Mouse (Mus musculus) ovary, postnatal 10 days (tissue): ENCODE measurements around the gene Igf2.
A peak's percentile ranks its signal among the peaks of the same experiment; 100 is the strongest.

Source experiments
- DNase-seq: peaks from one replicate; pipeline ENCODE4 v3.0.0; 2022; ENCODE audit warnings: low spot score

Igf2 gene

GRCm38 (mm10) chr7:142666659-142667058, at the start of gene Igf2:
TSS of gene Igf2 (minus strand) at chr7:142666816.
- DNase-seq = no peak

- peak; percentile 9 for DNase-seq
Observed at GRCm38 (mm10) chr7:142714783-142715498, 48.3 kb upstream of the Igf2 start.

GRCm38 (mm10) chr7:142706873-142707272, 40.3 kb upstream of the Igf2 start:
- no peak for DNase-seq

GRCm38 (mm10) chr7:142699334-142699860, 32.8 kb upstream of the Igf2 start:
- DNase-seq = no peak

- DNase-seq = no peak
Observed at GRCm38 (mm10) chr7:142678611-142679010, 12.0 kb upstream of the Igf2 start.

- DNase-seq = no peak
Observed at GRCm38 (mm10) chr7:142675644-142676043, 9.0 kb upstream of the Igf2 start.

- no peak for DNase-seq
Observed at GRCm38 (mm10) chr7:142675141-142675540, 8.5 kb upstream of the Igf2 start.

- DNase-seq = no peak
Observed at GRCm38 (mm10) chr7:142672120-142672519, 5.5 kb upstream of the Igf2 start.

GRCm38 (mm10) chr7:142671067-142671466, 4.5 kb upstream of the Igf2 start:
- DNase-seq = no peak

GRCm38 (mm10) chr7:142669751-142670625, 3.4 kb upstream of the Igf2 start, which contains the start of gene Gm49394:
TSS of gene Gm49394 (minus strand) at chr7:142669942.
- DNase-seq = no peak

GRCm38 (mm10) chr7:142668328-142668727, 1.7 kb upstream of the Igf2 start:
- DNase-seq = no peak

- no peak for DNase-seq
Observed at GRCm38 (mm10) chr7:142667521-142667920, 905 bp upstream of the Igf2 start.

GRCm38 (mm10) chr7:142666109-142666508, 507 bp downstream of the Igf2 start:
- DNase-seq = no peak

- DNase-seq = no peak
Observed at GRCm38 (mm10) chr7:142665364-142665763, 1.3 kb downstream of the Igf2 start.

GRCm38 (mm10) chr7:142664465-142665029, 2.1 kb downstream of the Igf2 start:
- no peak for DNase-seq

- DNase-seq = no peak
Observed at GRCm38 (mm10) chr7:142663931-142664421, 2.6 kb downstream of the Igf2 start.

- no peak for DNase-seq
Observed at GRCm38 (mm10) chr7:142663151-142663550, 3.5 kb downstream of the Igf2 start.

GRCm38 (mm10) chr7:142661811-142662210, 4.8 kb downstream of the Igf2 start:
- DNase-seq = no peak

- no peak for DNase-seq
Observed at GRCm38 (mm10) chr7:142661046-142661445, 5.6 kb downstream of the Igf2 start.

- DNase-seq = no peak
Observed at GRCm38 (mm10) chr7:142660651-142660945, 6.0 kb downstream of the Igf2 start.

GRCm38 (mm10) chr7:142659767-142660650, 6.6 kb downstream of the Igf2 start:
- no peak for DNase-seq
